Mouse (Mus musculus) CD4-positive helper T cell, adult 2 months (primary cell): ENCODE measurements at regions not wholly inside any gene's neighbourhood (a gene's known extent, or its start where the extent isn't known, plus 50 kb on each side); places are given as distances from the start of the nearest gene placed in this dataset.

ENCODE experiments used
- DNase-seq: peaks from one replicate; pipeline ENCODE4 v3.0.0-alpha.2; 2012; ENCODE audit warnings: low read depth, missing footprints, low spot score

DNA sequence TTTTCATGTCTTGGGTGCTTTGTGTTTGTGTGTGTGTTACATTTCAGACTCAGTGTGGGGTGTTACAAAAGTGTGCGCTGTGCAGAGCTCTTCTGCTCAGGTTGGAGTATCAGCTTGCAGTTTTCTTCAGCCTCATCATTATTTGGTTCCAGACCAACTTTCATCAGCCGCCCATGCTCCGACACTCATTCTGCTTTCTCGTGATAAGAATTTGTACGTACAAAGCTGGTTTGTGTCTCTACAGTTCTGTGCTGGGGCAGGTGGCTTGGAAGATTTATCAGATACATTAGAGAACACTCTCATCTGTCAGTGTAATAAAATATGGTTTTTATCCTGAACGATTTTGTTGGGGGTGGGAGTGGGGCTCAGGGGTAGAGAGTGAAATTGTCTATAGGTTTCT is 332.8 kb upstream of the Tnp1 start:
- no peak for DNase-seq

DNA sequence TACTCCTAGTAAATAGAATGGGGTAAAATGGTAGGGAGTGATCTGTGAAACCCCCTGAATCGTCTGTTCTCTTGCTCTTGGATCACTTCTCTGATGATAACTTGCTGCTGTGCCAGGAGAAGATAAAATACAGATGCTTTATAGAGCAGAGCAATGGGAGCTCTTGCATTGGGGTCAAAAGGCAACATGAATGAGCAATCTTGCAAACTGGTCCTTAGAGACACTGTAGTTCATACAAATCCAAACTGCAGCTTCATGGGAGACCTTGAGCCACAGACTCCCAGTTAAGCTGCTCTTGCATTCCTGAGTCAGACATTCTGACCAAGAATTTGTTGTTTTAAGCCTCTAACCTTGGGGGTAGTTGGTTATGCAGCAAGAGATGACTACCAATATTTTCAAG is 328.9 kb upstream of the Tnp1 start:
- DNase-seq, result no peak

DNA sequence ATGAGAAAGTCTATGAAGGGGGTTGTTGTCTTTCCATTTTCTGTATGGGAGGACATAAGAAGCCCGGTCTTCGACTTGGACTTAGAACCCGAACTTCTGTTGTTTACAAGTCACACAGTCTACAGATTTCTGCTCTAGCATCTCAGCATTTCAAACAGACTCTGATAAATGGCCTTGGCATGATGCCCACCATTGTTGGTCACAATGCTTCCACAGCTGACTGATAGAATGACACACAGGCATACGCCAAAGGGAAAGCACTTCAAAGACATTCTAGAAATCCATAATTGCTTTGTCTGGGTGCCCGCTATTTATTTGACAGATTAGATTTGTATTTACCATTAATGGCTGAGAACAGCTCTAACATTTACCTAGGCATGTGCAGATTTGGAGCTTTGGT is 326.2 kb upstream of the Tnp1 start:
- DNase-seq, result no peak

DNA sequence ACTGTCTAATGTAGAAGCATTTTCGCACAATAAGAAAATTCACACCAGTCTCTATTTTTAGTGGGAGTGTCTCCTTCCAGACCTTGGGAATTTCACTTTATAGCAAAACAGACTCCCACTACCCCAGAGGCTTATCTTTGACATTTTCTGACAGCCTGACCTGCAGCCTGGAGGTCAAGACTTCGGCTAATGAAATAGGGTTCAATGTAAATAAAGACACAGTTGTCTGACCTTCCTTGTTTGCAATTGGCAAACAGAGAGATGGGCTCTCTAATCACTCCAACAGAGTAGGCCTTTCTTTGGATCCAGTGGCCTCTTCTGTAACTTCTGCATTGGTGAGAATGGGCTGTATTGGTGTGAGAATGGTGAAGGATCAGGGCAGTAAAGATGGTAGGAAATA is 321.7 kb upstream of the Tnp1 start:
- DNase-seq, result no peak

GRCm38 (mm10) chr1:73309556-73309955 is 293.8 kb upstream of the Tnp1 start:
- DNase-seq, result no peak

GRCm38 (mm10) chr1:73308420-73308819 is 292.7 kb upstream of the Tnp1 start:
- DNase-seq, result no peak

GRCm38 (mm10) chr1:73307194-73307593 is 291.5 kb upstream of the Tnp1 start:
- no peak for DNase-seq

- DNase-seq, result no peak
Observed at GRCm38 (mm10) chr1:73299978-73300688, 284.4 kb upstream of the Tnp1 start.

- DNase-seq, result no peak
Observed at GRCm38 (mm10) chr1:73285342-73285741, 269.6 kb upstream of the Tnp1 start.

DNA sequence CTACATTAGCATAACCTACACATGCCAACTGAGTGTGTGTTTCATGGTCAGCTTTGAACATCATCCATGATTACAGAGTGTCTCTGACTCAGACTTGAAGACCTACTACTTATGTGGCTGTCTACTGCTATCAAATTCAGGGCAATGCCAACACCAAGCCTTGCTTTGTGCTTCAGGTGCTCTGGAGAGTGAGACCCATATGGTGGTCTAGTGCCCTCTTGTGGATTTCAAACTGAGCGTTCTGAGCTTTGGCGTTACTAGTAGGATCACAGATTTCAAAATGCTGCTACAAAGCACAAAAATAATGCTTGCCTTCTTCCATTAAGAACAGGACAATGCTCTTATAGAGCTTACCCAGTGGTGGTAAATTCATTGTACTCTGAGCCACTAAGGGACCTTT is 258.8 kb upstream of the Tnp1 start:
- no peak for DNase-seq

DNA sequence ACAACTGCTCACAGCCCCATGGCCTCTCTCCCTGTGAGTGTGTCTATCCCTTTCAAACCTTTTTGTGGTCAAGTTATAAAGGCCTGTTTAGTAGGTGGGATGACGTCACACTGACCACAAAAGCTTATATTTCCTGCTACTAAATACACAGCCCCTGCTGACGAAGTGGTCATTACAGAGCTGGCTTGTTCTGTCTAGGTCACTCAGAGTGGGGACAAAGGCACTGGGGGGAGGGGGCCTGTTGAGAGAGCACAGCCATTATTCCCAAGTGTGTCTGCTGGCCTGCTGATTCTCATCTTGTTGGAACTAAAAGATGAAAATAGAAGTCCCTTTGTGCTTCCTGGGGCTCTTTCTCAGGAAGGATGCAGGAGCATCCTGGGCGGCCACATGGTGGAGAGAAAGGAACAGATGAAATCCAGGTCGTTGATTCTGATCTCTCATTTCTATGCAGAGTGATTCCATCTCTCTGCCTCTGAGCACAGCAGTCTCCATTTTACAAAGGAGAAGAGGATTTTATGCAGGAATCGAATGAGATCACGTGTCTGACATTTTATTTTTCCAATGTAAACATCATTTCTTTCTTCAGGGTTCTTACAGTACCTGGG is 255.2 kb upstream of the Tnp1 start:
- DNase-seq, result no peak

DNA sequence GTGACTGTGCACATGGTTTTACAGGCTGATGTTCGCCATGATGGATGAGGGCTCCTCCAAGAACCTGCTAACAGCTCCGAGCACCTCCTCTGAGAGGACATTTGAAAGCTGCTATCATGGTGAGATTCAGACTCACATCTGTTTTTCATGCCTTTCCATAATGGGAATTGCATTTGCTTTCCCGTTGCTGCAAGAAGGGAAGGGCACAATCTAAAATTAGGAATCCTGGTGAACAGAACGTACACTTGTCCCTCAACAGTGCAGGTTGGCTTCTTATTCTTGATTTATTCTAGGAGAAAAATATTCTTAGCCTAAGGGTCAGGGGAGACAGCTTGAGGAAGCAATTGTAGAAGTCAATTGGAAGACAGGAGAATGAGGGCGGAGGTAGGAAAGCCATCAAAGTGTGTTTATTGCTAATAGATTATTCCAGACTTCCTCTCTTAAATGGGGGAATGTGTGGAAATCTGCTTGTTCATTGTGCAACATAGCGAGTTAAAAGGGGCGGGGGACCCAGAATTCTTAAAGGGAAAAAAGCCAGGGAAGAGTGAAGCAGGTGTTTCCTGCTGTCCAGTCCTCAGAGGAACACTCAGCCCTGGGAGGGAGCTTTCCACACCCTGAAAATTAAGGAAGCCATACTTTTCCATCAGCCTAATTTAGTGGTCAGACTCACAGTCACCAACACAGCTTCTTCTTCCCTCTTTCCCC is 253.5 kb upstream of the Tnp1 start:
- DNase-seq, result no peak

DNA sequence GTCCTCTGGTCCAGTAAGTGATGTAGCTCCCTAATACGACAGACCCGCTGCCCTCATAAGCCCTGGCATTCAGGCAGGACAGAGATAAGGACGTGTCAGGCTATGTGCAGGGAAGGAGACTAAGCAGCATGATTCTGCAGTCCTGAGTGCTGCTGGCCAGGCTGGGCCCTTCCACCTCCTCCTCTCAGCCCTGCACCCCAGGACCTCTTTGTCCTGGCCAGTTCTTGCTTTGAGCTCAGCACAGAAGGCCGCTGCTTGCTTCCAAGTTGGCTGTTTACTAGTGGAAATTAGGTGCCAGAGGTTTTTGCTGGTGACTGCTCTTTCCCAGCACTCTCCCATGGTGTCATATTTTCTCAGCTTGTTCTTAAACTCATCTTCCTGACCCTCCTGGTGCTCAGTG is 249.3 kb upstream of the Tnp1 start:
- DNase-seq, result no peak

DNA sequence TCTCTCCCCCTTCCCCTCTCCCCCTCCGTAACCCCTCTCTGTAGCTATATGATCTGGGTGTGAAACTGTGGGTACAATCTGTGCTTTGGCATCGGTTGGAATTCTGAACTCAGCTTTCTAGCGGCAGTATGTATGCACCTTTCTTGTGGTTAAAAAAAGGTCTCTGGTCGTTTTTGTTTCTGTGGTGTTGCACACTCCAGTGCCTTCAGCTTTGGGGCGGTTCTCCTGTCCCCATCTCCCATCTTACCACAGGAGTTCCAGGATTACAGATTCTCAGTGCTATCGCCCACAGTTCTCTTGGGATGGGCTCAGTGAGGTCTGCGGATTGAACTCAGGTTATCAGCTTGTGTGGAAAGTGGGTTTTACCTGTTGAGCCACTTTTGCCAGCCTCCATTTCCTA is 248.5 kb upstream of the Tnp1 start:
- DNase-seq, result no peak

DNA sequence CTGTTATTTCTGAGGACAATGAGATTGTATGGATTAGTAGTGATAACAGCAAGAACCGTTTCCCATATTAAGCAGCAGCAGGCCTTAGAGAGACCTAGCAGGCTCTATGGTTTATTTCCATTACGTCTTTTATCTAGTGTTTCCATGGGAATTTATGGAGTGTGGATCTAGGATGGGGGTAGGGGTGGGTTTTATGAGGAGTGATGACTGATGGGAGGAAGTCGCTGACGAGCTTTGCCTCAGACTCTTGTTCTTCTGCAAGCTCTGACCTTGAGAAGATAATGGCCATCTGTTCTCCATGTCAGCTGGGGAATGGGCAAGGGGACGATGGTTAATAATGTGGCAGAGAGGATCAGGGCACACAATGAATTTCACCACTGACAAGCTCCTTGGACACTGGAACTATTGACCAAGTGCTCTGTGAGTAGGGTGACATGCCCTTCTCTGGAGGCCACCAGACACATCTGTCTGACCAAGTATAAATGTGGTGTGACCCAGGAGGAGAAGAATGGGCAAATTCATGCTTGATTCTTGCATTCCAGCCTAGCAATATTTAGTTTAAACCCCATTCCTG is 243.9 kb upstream of the Tnp1 start:
- no peak for DNase-seq

- no peak for DNase-seq
Observed at GRCm38 (mm10) chr1:73257263-73257662, 241.6 kb upstream of the Tnp1 start.

- DNase-seq, result no peak
Observed at GRCm38 (mm10) chr1:73251911-73252356, 236.2 kb upstream of the Tnp1 start.

DNA sequence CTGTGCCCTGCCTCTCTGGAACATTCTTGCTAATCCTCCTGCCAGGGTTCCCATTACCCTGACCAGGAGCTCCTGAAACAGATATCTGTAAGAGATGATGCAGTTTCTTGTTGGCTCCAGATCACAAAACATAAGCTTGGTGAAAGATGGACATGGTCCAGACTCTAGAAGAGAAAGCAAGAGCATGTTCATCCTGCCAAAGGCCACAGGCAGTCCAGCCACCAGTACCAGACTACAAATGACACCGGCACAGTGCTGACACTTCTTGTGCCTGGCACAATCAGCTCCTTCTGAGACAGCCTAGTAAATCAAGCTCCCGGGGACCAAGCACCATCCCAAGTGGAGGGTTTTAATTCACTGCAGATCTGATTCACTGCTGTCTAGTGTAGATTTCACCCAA is 228.3 kb upstream of the Tnp1 start:
- no peak for DNase-seq

GRCm38 (mm10) chr1:73242290-73242689 is 226.6 kb upstream of the Tnp1 start:
- no peak for DNase-seq

DNA sequence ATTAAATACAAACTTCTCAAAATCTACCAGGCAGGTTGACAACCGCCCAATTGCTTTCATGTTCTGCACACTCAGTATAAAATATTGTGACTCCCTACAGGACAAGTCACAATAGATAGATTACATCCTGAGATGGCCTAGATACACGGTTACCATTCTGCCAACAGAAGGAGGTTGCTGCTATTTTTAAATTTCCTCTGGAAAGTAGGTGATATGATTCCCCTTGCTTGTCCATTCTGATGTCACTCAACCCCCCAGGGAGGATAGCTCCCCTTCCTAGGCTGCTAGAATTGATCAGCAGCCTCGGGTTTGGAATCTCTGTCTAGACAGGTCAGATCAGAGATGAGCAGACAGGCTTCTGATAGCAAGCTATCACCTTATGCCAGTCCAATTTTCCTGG is 221.2 kb upstream of the Tnp1 start:
- DNase-seq, result no peak

DNA sequence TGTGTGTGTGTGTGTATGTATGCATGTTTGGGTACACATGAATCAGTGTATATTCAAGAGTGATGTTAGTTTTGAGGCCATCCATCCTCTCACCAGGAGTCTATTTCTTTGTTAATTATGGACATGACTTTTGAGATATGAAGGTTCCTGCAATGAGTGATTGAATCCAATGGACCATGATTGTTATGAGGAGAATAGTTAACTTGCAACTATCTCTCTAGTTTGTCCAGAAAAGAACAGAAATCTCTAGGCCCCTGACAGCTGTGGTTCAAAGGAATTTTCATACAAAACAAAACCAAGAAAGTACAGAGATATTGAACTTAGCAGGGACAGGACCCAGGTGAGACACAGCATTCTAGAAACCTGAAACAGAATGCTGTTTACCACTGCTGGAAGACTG is 217.9 kb upstream of the Tnp1 start:
- DNase-seq, result no peak

DNA sequence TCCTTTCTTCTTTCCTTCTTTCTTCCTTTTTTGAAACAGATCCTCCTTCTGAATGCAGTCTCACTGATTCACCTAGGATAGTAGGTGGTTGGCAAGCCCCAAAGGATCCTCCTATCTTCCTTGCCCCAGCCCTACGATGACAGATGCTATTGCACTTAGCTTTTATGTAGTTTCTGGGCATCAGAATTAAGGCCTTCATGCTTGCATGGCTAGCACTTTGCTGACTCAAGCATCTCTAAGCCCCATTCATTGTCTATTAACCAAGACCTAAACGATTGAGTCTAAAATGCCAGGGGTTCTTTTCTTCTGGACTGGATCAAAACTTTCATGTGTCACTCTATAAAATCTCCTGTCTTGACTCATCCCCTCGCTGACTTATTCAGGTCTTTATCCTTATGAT is 217.3 kb upstream of the Tnp1 start:
- no peak for DNase-seq

GRCm38 (mm10) chr1:73230611-73231010 is 214.9 kb upstream of the Tnp1 start:
- DNase-seq, result no peak
